Mouse (Mus musculus): ENCODE measurements around the gene Exoc7.

GRCm38 (mm10) chr11:116337000-116337399, 30.0 kb upstream of the Exoc7 start:
- TF ChIP-seq POLR2A (IDR thresholded peaks at IDR 0.05; ENCODE audit: insufficient read depth, low read depth, low read length) (no peak), CTCF (IDR thresholded peaks at IDR 0.05; ENCODE audit: insufficient read depth, low read depth, low read length) (no peak)

Data from olfactory bulb, adult 2 months (tissue).